Mouse (Mus musculus): ENCODE measurements around the gene Gm13128. TPM values are rescaled to one million over a fixed set of nuclear protein-coding genes. Genes with fewer than 3 reads are reported as not detected.

Gm13128 gene
- polyA plus RNA-seq (2017; shearing (Covaris generic)): not detected

GRCm38 (mm10) chr4:144329949-144330348 lies at the start of gene Gm13128:
Gene Gm13128, plus strand, starts transcription at chr4:144330249.

GRCm38 (mm10) chr4:144280388-144280787 lies 49.7 kb upstream of the Gm13128 start, which contains the start of gene Pramel5:
Gene Pramel5, minus strand, starts transcription at chr4:144280488.

GRCm38 (mm10) chr4:144357642-144358041 lies 27.6 kb downstream of the Gm13128 start, which contains the start of gene Gm13119:
Gene Gm13119, plus strand, starts transcription at chr4:144357942.

DNA sequence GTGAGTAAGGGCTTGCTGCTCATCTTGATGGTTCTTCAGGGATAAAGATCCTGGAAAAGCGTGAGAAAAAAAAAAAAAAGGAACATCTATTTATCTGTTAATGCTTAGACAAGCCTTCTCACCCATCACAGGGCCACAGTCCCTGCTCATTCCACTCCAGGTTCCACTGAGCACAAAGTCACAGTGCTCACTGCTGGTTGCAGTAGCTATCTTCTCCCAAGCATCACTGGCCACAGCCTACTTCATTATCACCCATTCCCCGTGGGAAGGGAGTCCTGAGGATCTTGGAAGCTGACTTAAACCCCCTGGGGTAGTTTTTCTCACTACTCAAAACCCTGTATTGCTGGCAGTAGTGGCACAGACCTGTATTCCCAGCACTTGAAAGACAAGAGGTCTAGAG lies 47.9 kb downstream of the Gm13128 start, which contains the start of gene Pramef20:
Pramef20 (minus strand) TSS at position 23 of the 400 bp plus-strand sequence.

Other genes starting within 250 kb of the Gm13128 start
- not detected for gene Gm13102, start 223.8 kb upstream of the Gm13128 start, polyA plus RNA-seq (2017; shearing (Covaris generic))
- not detected for gene Oog3, start 167.6 kb upstream of the Gm13128 start, polyA plus RNA-seq (2017; shearing (Covaris generic))
- not detected for gene Oog2, start 139.5 kb upstream of the Gm13128 start, polyA plus RNA-seq (2017; shearing (Covaris generic))
- gene C87977, start 116.9 kb upstream of the Gm13128 start, polyA plus RNA-seq (2017; shearing (Covaris generic)): not detected
- not detected for gene Pramel5, start 49.8 kb upstream of the Gm13128 start, polyA plus RNA-seq (2017; shearing (Covaris generic))
- gene Gm13119, start 27.7 kb downstream of the Gm13128 start, polyA plus RNA-seq (2017; shearing (Covaris generic)): 0.13 TPM
- not detected for gene Pramef20, start 47.7 kb downstream of the Gm13128 start, polyA plus RNA-seq (2017; shearing (Covaris generic))
- not detected for gene Pramef12, start 78.2 kb downstream of the Gm13128 start, polyA plus RNA-seq (2017; shearing (Covaris generic))
- not detected for gene 1700012P22Rik, start 108.5 kb downstream of the Gm13128 start, polyA plus RNA-seq (2017; shearing (Covaris generic))
- gene Gm9944, start 123.1 kb downstream of the Gm13128 start, polyA plus RNA-seq (2017; shearing (Covaris generic)): not detected
- gene Aadacl3, start 133.5 kb downstream of the Gm13128 start, polyA plus RNA-seq (2017; shearing (Covaris generic)): not detected
- gene 9430007A20Rik, start 189.6 kb downstream of the Gm13128 start, polyA plus RNA-seq (2017; shearing (Covaris generic)): not detected
- not detected for gene Gm13124, start 234.9 kb downstream of the Gm13128 start, polyA plus RNA-seq (2017; shearing (Covaris generic))

Measured in inflammation-experienced regulatory T-cells, adult 16 weeks (primary cell).